Mouse (Mus musculus): Measurements from ENCODE around the gene Fam19a2.

Fam19a2 gene

DNA sequence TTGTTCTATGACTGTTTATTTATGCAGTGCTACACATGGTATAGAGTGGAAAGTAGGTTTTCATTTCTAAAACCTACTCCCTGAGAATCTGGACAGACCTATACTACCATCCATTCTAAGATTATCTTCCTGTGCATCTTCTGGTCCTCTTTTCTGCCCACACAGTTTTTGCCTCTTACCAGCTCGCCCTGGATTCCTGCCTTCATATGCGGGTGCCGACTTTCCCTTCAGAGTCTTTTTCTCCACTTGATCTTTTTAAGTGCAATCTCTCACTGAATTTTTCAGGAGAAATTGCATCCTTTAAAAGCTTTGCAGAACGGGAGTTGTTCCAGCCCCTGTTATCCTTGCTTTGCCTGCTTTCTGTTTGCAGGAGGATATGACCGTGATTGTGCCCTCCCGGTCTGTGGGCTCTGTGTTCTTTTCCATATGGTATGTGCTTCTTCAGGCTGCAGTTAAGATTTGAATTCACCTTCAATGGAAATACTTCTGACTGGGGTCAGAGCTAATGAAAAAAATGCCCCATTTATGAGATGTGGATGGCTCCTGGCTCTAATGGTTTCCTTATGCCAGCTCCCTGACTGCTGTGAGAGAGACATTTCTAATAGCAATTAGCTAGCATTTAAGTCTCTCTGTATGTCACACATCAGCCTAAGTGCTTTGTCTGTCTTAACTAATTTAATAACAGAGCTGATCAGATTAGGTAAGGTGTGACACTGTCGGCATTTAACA is 308.7 kb downstream of the Fam19a2 start:
- no peak for DNase-seq

DNA sequence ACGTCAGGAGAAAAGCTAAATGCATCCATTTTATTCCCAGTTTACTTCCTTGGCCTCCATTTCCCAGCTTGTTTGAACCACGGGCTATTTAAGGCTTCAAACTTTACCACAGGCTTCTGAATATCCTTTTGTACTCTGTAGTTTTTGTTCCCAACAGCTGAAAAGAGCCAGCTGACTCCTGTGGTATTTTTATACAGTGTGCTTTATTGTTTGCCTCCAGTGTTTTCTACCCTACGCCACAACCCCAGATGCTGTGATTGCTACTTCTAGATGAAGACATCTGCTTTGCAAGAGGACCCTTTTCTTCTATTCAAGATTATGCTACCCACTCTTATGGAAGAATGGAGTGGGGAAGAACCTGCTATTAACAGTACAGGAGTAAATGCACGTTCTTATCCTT is 314.0 kb downstream of the Fam19a2 start:
- no peak for DNase-seq

DNA sequence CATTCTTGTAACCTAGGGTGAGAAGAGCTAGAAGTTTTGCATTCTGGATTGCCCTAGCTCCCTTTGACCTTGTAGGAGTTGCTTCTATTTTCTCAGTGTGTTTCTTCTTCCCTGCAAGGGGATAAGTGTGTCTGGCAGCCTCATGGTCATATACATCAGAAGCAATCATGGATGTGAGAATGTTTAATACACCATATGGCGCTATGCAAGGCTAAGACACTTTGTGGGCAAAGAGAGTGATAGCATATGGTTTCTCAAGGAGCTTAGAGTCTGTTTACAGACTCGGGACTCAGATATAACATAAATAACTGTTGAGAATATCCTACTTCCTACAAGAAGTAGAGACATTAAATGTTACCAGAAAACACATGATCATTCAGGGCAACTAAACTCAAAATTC is 315.2 kb downstream of the Fam19a2 start:
- no peak for DNase-seq

DNA sequence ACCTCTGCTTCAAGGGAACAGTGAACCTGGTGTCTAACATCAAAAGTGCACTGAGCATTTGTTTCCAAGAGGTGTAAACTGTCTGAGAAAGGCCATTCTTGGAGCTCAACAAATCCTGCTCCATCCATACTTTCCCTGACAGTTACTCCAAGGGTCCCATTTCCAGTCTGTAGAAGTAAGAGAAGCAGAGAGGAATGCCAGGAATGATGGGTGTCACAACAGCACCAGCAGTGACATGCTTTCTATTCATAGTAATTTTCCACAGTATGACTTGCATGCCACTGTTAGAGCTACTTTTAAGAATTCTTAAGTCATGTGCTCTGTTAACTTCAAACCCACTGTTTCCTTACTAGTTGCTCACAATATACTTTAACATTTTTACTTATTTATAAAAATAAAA is 331.2 kb downstream of the Fam19a2 start:
- DNase-seq = no peak

DNA sequence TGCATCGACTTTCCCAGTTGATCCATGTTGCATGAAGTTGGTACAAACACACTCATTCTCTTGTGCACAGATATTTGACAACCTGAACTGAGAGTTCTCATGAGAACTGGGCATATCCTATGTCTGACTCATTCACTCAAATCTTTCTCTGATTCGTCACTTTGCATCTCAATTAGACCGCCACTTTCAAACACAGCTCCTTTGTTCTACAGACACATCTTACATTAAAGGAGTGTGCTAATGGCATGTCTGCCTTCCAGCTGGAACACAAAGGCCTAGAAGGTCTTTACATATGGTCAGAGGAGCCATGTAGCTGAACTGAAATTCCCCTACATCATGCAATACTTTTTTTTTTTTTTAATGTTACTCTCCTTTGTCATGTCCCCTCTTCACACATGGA is 333.3 kb downstream of the Fam19a2 start:
- DNase-seq = no peak

DNA sequence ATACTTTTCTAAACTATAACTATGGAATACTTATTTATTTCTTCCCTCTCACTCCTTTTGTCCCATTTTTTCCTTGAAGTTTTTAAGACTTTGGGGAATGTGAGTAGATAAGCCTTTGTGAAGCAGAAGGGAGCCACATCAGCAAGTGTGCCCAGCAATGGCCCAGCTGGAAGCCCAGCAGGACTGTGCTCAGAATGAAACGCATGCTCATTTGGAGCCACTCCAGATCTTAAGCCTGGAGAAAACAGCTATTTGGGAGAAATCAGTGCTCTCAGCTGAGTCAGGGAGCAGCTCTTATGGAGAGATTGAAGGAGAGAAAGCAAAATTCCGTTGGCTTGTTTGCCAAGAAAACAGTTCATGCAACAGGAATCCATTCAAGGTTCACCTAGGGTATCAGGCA is 341.9 kb downstream of the Fam19a2 start:
- no peak for DNase-seq

DNA sequence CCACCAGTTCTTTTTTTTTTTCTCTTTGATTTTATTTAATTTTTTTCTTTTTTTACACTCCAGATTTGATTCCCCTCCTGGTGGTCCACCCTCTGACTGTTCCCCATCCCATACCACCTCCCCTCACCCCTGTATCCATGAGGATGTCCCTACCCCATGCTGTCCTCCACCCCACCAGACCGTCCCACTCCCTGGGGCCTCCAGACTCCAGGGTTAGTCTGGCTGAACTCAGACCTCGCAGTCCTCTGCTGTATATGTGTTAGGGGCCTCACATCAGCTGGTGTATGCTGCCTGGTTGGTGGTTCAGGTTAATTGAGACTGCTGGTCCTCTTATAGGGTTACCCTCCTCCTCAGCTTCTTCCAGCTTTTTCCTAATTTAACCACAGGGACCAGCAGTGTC is 362.9 kb downstream of the Fam19a2 start:
- no peak for DNase-seq

DNA sequence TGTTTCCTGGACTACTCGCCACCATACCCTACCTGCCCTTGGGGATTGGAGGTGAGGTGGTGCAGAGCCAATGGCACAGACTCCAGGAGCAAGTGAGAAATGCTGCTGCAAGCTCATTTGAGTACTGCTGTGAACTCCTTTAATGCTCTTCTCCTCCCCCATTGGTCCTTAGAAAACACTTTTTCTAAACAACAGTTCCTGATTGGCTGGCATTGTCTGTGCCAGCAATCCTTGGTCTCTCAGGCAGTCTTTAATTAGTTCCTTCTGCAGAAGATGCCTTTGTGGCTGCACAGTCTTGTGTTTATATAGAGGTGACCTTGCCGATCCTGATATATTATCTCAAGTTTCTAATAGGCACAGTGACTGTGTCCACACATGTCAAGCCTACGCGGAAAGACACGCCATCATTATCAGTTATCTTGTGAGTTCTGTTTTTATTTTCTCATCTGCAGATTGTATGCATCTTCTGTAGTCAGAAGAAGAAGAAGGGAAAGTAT is 365.5 kb downstream of the Fam19a2 start:
- no peak for DNase-seq

DNA sequence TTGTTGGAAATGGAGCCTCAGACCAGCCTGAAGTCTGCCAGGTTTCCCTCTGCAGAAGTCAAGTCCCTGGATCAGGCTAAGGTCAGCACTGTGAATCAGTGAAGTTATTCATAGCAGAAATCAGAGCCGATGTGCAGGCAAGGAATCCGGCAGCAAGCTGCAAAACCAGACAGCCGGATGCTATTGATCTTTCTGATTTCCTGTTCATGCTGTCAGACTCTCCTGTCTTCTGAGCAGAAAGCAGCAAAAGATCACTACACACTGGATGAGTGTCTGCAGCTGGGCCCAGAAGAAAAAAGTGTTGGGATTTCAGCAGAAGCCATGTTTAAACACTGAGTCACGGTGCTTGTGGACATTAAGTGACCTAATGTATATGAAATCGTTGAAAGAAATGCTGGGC is 368.2 kb downstream of the Fam19a2 start:
- DNase-seq = no peak

DNA sequence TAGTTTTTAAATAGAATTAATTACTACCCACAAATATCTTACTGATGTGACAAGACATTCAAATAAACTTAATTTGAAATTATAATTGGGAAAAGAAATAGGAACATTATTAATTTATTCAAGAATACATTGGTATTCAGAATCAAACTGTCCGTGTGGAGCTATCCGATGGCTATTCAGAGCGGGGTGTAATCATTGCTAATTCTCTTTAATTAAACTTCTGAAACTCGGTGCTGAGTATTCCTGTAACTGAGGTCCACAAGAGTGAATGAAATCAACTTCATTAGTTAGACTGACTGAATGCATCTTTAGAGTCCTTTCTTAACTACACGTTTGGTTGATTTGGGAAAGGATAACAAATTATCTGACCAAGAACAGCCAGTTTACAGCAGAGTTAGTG is 372.9 kb downstream of the Fam19a2 start:
- no peak for DNase-seq

DNA sequence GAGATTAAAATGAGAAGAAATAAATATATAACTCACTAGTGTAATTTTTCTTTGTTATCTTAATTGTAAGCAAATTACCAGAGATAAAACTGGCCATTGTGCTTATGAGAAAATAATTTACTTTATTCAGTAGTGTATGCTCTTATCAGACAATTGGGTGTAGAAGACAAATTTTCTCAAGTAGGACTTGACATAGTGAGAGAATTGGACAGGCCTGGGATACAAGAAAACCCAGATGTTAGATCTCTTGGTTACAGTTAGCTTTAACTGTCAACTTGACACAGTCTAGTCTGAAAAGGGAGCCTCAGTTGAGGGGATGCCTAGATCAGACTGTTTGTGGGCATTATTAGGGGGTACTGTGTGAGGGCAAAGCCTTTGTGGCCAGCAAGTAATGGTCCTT is 373.7 kb downstream of the Fam19a2 start:
- DNase-seq = no peak

DNA sequence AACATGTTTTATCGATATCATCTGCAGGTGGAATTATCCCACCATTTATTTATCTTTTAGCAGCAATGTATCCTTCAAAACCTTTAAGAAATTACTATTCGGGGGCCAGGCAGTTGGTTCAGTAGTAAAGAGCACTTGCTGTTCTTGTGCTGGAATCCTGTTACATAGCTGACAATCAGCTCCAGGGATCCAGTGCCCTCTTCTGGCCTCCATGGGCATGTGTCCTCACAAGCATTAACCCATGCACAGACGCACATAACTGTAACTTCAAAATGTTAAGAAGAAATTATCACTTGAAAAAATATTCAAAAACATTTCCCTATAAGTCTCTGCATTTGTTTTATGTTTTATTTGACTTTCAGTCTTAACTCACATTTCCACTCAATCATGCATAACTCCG is 381.8 kb downstream of the Fam19a2 start:
- no peak for DNase-seq

DNA sequence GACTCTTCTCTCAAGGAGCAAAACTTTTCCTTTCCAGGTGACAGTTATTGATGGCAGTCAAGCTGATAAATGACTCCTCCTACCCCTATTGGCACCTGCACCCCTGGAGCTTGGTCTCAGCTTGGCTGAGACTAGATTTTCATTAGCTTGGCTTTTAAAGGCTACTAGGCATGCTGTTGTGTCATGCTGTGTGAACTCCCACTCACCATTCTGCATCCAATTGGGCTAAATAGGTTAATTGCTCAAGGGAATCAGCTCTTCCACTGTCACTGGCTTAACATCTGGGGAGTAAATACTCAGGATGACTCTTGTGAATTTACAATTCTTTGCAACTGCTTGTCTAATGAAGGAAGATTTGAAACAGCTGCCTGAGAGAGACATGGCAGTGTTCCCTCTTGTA is 407.4 kb downstream of the Fam19a2 start:
- DNase-seq = no peak

DNA sequence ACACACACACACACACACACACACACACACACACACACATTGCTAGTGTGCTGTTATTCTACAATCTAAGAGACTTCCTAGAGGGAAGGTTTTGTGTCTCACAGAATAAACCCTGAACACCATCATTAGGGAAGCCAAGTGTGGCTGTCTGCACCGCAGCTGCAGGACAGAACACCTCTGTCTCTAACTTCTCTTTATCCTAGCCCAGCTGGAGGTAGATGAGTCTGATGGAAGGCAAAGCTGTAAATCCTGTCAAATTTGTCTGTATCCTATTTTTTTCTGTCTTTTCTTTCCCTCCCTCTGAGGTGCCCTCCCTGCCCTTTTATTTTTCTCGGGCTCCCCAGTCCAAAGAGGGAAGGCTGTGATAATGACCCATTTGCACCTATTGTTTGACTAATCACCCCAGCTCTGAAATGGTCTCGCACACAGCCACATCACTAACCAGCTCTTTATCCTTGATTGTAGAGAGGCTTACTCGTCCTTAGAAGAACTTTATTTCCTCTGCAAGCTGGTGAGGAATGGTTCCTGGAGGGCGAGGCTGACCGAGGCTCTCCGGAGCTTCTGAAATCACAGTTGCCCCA is 414.6 kb downstream of the Fam19a2 start:
- no peak for DNase-seq

DNA sequence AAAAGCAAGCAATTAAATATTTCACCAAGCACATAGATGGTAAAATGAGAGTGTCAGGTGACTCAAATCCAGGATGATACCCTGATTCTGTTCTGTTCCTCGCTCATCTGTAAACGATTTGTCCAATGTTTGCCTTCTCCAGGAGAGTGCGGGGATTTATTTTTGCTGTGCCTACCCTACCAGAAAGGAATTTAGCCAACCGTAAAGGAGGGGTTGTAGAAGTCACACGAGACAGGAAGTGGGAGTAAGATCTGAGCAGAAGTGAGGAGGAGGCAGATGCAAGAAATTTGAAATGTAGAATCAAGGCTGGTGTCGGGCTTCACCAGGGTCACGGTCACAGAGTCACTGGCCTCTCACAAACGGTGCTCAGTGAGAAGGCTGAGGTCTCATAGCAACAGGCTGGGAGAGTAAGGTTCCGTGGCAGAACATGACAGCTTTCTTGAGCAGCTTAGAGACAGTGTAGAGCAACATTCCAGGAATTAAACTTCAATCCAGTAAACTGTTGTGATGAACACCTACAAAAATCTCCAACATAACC is 419.0 kb downstream of the Fam19a2 start:
- DNase-seq = no peak

DNA sequence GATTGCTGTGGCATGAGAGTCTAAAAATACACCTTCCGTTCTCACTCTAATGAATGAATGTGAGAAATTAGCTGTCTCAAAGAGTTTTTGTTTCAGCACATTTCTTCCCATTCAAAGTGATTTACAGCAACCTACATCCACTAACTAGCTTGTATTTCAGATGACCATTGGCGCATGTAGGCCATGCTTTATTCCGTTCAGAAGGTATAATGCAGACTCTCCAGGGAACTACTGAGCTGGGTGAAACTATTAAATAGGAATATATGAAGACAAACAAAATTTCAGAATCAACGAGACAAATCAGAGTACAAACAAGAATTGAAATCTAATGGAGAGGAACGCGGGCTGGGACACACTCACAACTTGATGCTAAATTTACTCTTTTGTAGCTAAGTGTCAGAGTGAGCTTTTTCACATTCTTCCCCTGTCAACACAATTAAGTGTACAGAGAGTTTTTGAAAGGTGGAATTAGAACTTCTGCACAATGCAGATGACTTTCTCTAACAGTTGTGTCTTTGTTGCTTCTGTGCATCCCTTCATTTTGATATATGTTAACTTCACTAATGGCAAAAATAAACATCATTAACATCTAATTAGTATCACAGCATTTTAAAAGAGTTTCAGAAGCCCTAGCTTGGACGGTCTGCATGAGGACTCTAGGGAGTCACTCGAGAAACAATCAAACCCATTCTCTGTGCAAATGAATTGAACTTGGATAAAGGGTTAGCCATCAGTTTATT is 428.6 kb downstream of the Fam19a2 start:
- no peak for DNase-seq

DNA sequence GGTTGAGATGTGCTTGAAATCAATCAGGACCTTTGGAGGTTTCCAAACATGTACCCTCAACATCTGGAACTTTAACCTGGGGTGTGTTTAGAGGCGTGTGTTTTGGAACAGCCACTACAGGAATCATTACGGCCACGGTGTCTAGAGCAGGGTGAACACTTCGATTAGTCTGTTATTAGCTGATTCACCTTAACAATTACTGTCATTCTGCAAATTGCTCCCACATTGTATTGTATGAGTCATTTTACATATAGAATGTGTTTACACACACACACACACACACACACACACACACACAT is 429.1 kb downstream of the Fam19a2 start:
- DNase-seq = no peak

DNA sequence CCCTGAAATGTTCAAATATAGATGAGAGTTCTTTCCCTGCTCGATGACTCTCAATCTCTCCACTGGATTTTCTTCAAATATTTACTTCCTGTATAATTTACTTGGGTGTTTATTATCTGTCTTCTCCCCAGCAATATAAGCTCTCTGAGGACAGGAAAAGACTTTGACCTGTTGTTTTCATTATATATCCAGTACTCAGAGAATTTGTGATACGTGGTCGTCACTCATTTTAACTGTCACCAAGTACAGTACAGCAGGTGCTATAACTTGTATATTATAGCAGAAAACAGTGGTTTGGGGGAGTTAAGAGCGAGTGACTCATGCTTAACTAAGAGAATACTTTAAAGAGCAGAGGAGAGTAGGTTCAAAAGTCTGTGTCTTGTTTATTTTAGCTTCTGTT is 438.8 kb downstream of the Fam19a2 start:
- no peak for DNase-seq

DNA sequence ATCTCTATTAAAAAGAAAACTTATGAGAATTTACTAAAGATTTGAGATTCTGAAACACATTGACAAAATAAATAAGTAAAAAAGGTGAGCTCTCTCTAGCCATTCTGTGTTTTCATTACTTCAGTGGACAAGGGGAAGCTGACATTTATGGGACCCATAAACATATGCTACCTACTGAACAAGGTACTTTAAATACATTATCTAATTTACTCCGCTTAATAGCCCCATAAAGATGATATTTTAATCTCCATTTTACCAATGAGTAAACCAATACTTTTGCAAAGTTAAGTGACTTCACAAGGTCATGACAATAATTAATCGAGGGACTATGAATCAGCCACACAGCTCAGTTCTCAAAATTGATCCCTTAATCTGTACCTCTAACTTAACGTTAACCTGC is 443.2 kb downstream of the Fam19a2 start:
- DNase-seq = no peak

DNA sequence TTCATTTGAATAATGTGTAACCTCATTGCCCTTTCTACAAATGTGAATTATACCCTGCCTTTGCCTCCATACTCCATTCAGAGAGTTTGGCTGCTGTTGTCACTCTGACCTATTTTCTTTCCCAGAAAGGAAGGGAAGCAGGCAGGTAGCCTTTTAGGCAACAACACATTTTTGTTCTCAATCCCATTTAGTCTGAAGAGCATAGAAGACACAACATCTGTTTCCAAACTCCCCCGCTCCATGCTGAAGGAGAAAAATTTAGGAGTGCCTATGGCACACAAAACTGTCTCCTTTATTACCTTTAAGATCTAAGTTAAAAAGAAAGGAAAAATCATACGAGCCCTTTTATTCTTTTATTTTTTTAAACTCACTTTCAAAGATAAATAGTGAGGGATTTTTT is 446.9 kb downstream of the Fam19a2 start:
- DNase-seq = no peak

DNA sequence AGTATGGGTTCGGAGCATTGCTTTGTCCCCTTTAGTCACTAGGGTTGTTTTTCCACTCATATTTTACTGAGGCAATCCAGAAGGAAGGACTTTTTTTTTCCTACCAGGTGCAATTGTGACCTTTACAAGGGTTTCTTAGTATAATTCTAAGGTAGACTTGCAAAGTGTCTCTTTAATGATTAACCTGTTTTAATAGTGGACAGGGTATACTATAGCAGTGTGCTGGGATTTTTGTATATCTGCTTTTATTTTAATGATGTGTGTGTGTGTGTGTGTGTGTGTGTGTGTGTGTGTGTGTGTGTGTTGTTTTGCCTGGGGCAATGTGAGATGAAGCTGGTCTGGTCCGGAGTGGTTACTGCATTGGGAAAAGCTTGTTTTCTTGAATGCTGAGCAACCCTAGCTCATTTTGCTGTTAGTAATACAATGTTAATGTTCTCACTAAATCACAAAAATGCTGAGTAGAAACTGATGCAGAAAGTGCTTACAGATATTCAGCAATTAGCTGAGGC is 458.2 kb downstream of the Fam19a2 start:
- peak; percentile 27 for DNase-seq

DNA sequence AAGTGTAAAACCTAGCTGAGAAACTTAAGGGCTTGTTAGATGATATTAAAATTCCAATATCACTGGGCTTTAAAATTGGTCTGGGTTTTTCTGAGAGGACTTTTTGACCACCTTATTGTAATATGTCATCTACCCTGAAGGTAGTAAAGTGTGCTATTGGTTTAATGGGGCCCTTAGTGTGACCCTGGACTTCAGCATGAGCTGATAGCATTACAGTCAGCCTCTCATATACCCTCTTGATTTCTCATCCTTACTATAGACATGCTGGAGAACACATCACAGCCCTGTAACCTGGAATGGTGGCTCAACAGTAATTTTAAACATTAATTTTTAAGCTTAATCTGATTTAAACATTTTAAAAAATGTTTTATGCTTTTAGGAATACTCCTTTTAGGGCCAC is 459.8 kb downstream of the Fam19a2 start:
- no peak for DNase-seq

DNA sequence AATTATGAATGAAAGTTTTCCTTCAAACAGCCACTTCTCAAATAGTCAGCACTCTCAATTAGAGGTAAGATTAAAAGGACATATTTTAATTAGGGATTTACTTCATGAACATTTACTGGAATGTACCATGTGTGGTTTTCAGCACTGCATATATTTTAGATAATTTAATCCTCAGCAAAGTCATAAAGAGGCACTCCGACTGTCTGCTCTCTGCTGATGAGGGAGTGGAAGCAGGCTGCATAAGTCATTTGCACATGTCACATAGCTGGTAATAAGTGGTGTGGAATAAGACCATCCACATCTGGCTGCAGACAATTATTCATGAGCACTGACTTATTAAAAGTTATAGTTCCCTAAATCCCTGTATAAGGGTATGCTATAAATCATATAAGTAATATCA is 484.5 kb downstream of the Fam19a2 start:
- no peak for DNase-seq

DNA sequence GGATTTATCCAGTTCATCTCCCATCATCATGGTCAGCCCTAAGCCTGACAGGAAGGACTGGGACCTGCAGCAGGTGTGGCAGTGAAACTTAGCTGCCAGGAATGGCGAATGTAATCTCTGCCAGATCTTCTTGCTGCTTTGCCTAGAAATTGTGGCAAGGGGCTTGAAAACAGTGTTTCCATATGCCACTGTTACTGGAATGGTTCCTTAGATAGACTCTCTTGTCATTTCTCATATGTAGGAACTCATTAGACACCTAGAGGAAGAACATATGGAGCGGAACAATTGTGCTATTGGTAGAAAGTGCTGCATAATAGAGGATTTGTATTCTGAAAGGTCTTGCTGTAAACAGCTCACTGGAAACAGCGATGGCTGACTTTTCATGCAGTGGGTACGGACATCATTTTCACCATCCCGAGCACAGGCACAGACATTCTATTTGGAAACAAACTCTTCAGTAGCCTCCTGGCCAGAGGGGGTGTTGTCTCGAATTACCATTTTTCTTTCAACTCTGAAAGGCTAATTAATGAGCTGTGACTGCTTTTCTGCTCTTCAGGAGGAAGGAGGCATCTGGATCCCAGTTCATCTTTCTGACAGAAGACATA is 488.0 kb downstream of the Fam19a2 start:
- DNase-seq = no peak

Data from kidney, adult 11 months (tissue).